ENCODE assay signal across 9 mouse cellular contexts in genomic region chr6:125379781-125380180, GRCm38 (mm10). TPM values are rescaled to one million over a fixed set of nuclear protein-coding genes. Genes with fewer than 3 reads are reported as not detected.
A peak's percentile ranks its signal among the peaks of the same experiment; 100 is the strongest.
DNase-seq lines count a peak whose midpoint lies in the region; ATAC-seq lines count a peak whose summit lies in the region.
"Had no signal": no experiment of that assay in that cellular context is flagged by ENCODE, and none has a peak within 500 bp of the region (broad histone marks: within the 10 kb centered on the region; RNA-seq: fewer than 3 reads in every experiment).

No protein-coding gene starts in this region.

- H3K27ac ChIP-seq in forebrain, embryonic 14.5 days (ENCODE audit: low read depth, low read length): no peak overlapping the region
- H3K27ac ChIP-seq in limb, embryonic 11.5 days (replicated peaks; ENCODE audit: low read depth, low read length): no peak overlapping the region
- H3K27ac ChIP-seq in neural tube, embryonic 14.5 days (ENCODE audit: low read depth, low read length): no peak overlapping the region

- H3K36me3 ChIP-seq in forebrain, embryonic 14.5 days (ENCODE audit: control insufficient read depth, insufficient read depth, low read length): no peaks in the 10 kb centered on the region
- H3K36me3 ChIP-seq in limb, embryonic 11.5 days (ENCODE audit: control insufficient read depth, insufficient read depth, low read length): no peaks in the 10 kb centered on the region
- H3K36me3 ChIP-seq in neural tube, embryonic 14.5 days (ENCODE audit: control insufficient read depth, insufficient read depth, low read length): no peaks in the 10 kb centered on the region

- DNase-seq in kidney, adult 9 months: peak; percentile 14
- no peak for DNase-seq in kidney, adult 18-20 months
- DNase-seq in forebrain, embryonic 14.5 days (ENCODE audit: low spot score): no peak
- DNase-seq in limb, embryonic 11.5 days (ENCODE audit: low spot score): no peak
- no peak for DNase-seq in gastrocnemius, postnatal 25 days
- DNase-seq in cerebellum, adult 9-10 months: no peak

- no peaks in the 10 kb centered on the region for H3K9me3 ChIP-seq in forebrain, embryonic 14.5 days (replicated peaks; ENCODE audit: control insufficient read depth, low read length)
- no peaks in the 10 kb centered on the region; the same call in 1 of the 2 replicates for H3K9me3 ChIP-seq in limb, embryonic 11.5 days (ENCODE audit: control insufficient read depth, low read length)
- H3K9me3 ChIP-seq in neural tube, embryonic 14.5 days (ENCODE audit: control insufficient read depth, low read length): no peaks in the 10 kb centered on the region

- no peaks in the 10 kb centered on the region for H3K4me1 ChIP-seq in forebrain, embryonic 14.5 days (ENCODE audit: control insufficient read depth, insufficient read depth, low read length)
- H3K4me1 ChIP-seq in limb, embryonic 11.5 days (ENCODE audit: control insufficient read depth, insufficient read depth, low read length): peaks cover 12% of the 10 kb centered on the region
- peaks cover 10% of the 10 kb centered on the region for H3K4me1 ChIP-seq in neural tube, embryonic 14.5 days (ENCODE audit: control insufficient read depth, insufficient read depth, low read length)

- no peak for ATAC-seq in forebrain, embryonic 14.5 days
- no peak for ATAC-seq in limb, embryonic 11.5 days (ENCODE audit: insufficient number of reproducible peaks, low FRiP score, low TSS enrichment, low read depth)
- no peak for ATAC-seq in neural tube, embryonic 14.5 days (ENCODE audit: low read depth)
- ATAC-seq in granulocyte monocyte progenitor cell, adult 5-6 weeks (replicated peaks; ENCODE audit: poor library complexity, severe bottlenecking): no peak

- H3K27me3 ChIP-seq in forebrain, embryonic 14.5 days (replicated peaks; ENCODE audit: control insufficient read depth, insufficient read depth, low read length): peaks cover 31% of the 10 kb centered on the region
- H3K27me3 ChIP-seq in limb, embryonic 11.5 days (ENCODE audit: control insufficient read depth, insufficient read depth, low read length): peaks cover 50% of the 10 kb centered on the region
- H3K27me3 ChIP-seq in neural tube, embryonic 14.5 days (ENCODE audit: control insufficient read depth, insufficient read depth, low read length): peaks cover 35% of the 10 kb centered on the region

- peak overlapping the region; percentile 48; the same call in 1 of the 2 replicates for H3K4me2 ChIP-seq in forebrain, embryonic 14.5 days (ENCODE audit: low read length)
- peak overlapping the region; percentile 61; the same call in 1 of the 2 replicates for H3K4me2 ChIP-seq in limb, embryonic 11.5 days (ENCODE audit: low read depth, severe bottlenecking)
- peak overlapping the region; percentile 49 for H3K4me2 ChIP-seq in neural tube, embryonic 14.5 days (ENCODE audit: low read depth, low read length)

- 5% methylated on average over 9 of the region's 9 CpGs for WGBS in forebrain, embryonic 14.5 days
- 5% methylated on average over 9 of the region's 9 CpGs for WGBS in limb, embryonic 11.5 days
- WGBS in neural tube, embryonic 14.5 days: 5% methylated on average over 9 of the region's 9 CpGs

- peak overlapping the region; percentile 10; the same call in 1 of the 2 replicates for H3K4me3 ChIP-seq in forebrain, embryonic 14.5 days (ENCODE audit: low read depth, low read length)
- peak overlapping the region; percentile 32 for H3K4me3 ChIP-seq in limb, embryonic 11.5 days (ENCODE audit: low read depth, low read length)
- peak overlapping the region; percentile 28; the same call in 1 of the 2 replicates for H3K4me3 ChIP-seq in neural tube, embryonic 14.5 days (ENCODE audit: low read depth, low read length)

- no peak overlapping the region for H3K9ac ChIP-seq in forebrain, embryonic 14.5 days (ENCODE audit: low read length)
- no peak overlapping the region for H3K9ac ChIP-seq in limb, embryonic 11.5 days (ENCODE audit: low read length)
- no peak overlapping the region for H3K9ac ChIP-seq in neural tube, embryonic 14.5 days (replicated peaks; ENCODE audit: low read depth, low read length)

RNA-seq across cellular contexts. Expression of gene Plekhg6, which starts 0.8 kb away (rescaled TPM):
- polyA plus RNA-seq in forebrain, embryonic 14.5 days (2014; fragmentation: Nextera tagmentation; extraction: Ambion mirVana): 0.16 TPM in 1 of 2 replicates, not detected in the other
- 0.13 and 0.27 TPM in 2 replicates for polyA plus RNA-seq in limb, embryonic 11.5 days (2014; fragmentation: Nextera tagmentation; extraction: Ambion mirVana)
- 0.09 and 0.13 TPM in 2 replicates for polyA plus RNA-seq in neural tube, embryonic 14.5 days (2014; fragmentation: Nextera tagmentation; extraction: Ambion mirVana)
- total RNA-seq in gastrocnemius, postnatal 25 days (2021): not detected
- total RNA-seq in granulocyte monocyte progenitor cell, adult 5-6 weeks (2014; fragmentation: Nextera tagmentation): not detected in 2 replicates
- not detected in 2 replicates for total RNA-seq in granulocyte monocyte progenitor cell, adult 5-6 weeks (2017)
- total RNA-seq: MEL had no signal

RNA-seq across cellular contexts. Expression of gene Tnfrsf1a, which starts 30.6 kb away (rescaled TPM):
- polyA plus RNA-seq in forebrain, embryonic 14.5 days (2014; fragmentation: Nextera tagmentation; extraction: Ambion mirVana): 14.2 and 16.2 TPM in 2 replicates
- 45.4 and 46.6 TPM in 2 replicates for polyA plus RNA-seq in limb, embryonic 11.5 days (2014; fragmentation: Nextera tagmentation; extraction: Ambion mirVana)
- polyA plus RNA-seq in neural tube, embryonic 14.5 days (2014; fragmentation: Nextera tagmentation; extraction: Ambion mirVana): 6.5 and 15.0 TPM in 2 replicates
- 10 to 100 TPM; 26.7 to 33.7 TPM for total RNA-seq in gastrocnemius, postnatal 25 days (2021)
- total RNA-seq in granulocyte monocyte progenitor cell, adult 5-6 weeks (2014; fragmentation: Nextera tagmentation): 89.1 and 104 TPM in 2 replicates
- 54.4 and 88.8 TPM in 2 replicates for total RNA-seq in granulocyte monocyte progenitor cell, adult 5-6 weeks (2017)

RNA-seq across cellular contexts. Expression of gene Scnn1a, which starts 59.3 kb away (rescaled TPM):
- polyA plus RNA-seq in forebrain, embryonic 14.5 days (2014; fragmentation: Nextera tagmentation; extraction: Ambion mirVana): 0.29 and 0.37 TPM in 2 replicates
- 1.2 and 1.3 TPM in 2 replicates for polyA plus RNA-seq in limb, embryonic 11.5 days (2014; fragmentation: Nextera tagmentation; extraction: Ambion mirVana)
- 0.67 and 0.77 TPM in 2 replicates for polyA plus RNA-seq in neural tube, embryonic 14.5 days (2014; fragmentation: Nextera tagmentation; extraction: Ambion mirVana)
- under 1 TPM; 0.10 to 0.19 TPM for total RNA-seq in gastrocnemius, postnatal 25 days (2021)
- 16.2 and 18.9 TPM in 2 replicates for total RNA-seq in granulocyte monocyte progenitor cell, adult 5-6 weeks (2014; fragmentation: Nextera tagmentation)
- total RNA-seq in granulocyte monocyte progenitor cell, adult 5-6 weeks (2017): 1.4 and 1.8 TPM in 2 replicates
- total RNA-seq: MEL had no signal
